Mouse (Mus musculus): ENCODE results near the gene Evc2. TPM values are rescaled to one million over a fixed set of nuclear protein-coding genes. Genes with fewer than 3 reads are reported as not detected.

The Evc2 gene
- total RNA-seq, 1 experiment, result 32.1 TPM

DNA sequence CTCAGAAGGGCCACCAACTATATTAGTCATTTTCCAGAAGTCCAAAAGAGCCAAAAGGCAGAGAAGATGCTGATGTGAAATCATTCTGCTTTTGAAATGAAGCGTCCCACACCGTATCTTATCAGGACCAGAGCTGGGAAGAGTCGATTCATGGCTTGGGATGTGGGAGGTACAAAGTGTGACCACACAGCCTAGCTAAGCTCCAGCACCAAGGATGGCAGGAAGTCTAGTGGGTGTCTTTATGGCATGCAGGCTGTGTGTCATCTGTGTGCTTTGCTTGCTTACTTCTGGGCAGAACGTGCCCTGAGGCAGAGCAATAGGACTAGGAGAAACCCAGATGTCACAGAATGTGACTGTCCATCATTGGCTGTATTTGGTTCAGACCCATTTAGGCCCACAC, 17.5 kb upstream of the Evc2 start:
- H3K4me1 ChIP-seq (ENCODE audit: control insufficient read depth in 2 of 2, insufficient read depth in 2 of 2, low read length in 2 of 2, poor library complexity in 1 of 2), result no peaks in the 10 kb centered on the region
- H3K9me3 ChIP-seq (ENCODE audit: control insufficient read depth, insufficient read depth, low read depth, low read length), result no peaks in the 10 kb centered on the region
- DNase-seq (ENCODE audit: low read depth, low spot score), result no peak
- no peak for TF ChIP-seq CHD2 (IDR thresholded peaks at IDR 0.05; ENCODE audit: low read depth, low read length)
- H3K9ac ChIP-seq (ENCODE audit: insufficient read depth, low read depth, low read length, poor library complexity, severe bottlenecking), result no peak overlapping the region
- in situ Hi-C loops (cut with MboI; ENCODE audit: low sequenced_read_pairs in 2 of 2, unreplicated experiment in 2 of 2), result no loop called here
- H3K36me3 ChIP-seq (ENCODE audit: control insufficient read depth, insufficient read depth, low read length, poor library complexity, severe bottlenecking), result peaks cover 9% of the 10 kb centered on the region; the same call in 1 of the 2 replicates
- no peak overlapping the region for H3K4me3 ChIP-seq (ENCODE audit: insufficient read depth in 1 of 2, low read depth in 1 of 2, low read length in 2 of 2, poor library complexity in 1 of 2, severe bottlenecking in 1 of 2)
- H3K27ac ChIP-seq (ENCODE audit: insufficient read depth, low read depth, low read length, poor library complexity, severe bottlenecking), result no peak overlapping the region

DNA sequence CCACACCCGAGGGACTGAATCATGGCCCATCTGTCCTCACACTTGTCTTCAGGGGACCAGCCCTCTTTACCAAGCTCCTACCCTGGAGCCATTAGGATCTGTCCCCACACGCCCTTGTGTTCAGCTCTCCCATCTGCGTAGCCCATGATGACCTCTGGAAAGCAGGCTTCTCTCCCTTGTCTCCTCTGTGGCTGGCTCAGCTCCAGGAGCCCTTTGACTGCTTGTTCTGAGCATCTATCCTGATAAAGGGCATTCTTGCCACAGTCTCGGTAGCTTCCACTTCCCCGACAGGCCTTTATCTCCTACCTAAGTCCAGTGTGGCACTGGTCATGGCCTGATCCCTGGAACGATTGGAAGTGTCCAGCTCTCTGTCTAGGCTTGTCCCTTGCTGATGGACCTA, 11.6 kb upstream of the Evc2 start:
- DNase-seq (ENCODE audit: low read depth, low spot score), result no peak
- H3K4me1 ChIP-seq (ENCODE audit: control insufficient read depth in 2 of 2, insufficient read depth in 2 of 2, low read length in 2 of 2, poor library complexity in 1 of 2), result peaks cover 0 to 5% of the 10 kb centered on the region in 2 experiments; a peak in 1 of 4 replicates
- H3K36me3 ChIP-seq (ENCODE audit: control insufficient read depth, insufficient read depth, low read length, poor library complexity, severe bottlenecking), result peaks cover 5% of the 10 kb centered on the region; the same call in 1 of the 2 replicates
- in situ Hi-C loops (cut with MboI; ENCODE audit: low sequenced_read_pairs in 2 of 2, unreplicated experiment in 2 of 2), result no loop called here
- no peak overlapping the region for H3K9ac ChIP-seq (ENCODE audit: insufficient read depth, low read depth, low read length, poor library complexity, severe bottlenecking)
- no peak overlapping the region for H3K27ac ChIP-seq (ENCODE audit: insufficient read depth, low read depth, low read length, poor library complexity, severe bottlenecking)
- no peak for TF ChIP-seq MAFK (IDR thresholded peaks at IDR 0.05; ENCODE audit: insufficient read depth, low read depth, low read length)
- no peak for TF ChIP-seq ZNF384 (IDR thresholded peaks at IDR 0.05; ENCODE audit: low read depth, low read length)
- no peak for TF ChIP-seq HCFC1 (IDR thresholded peaks at IDR 0.05; ENCODE audit: borderline replicate concordance, insufficient read depth, low read length)
- no peak for TF ChIP-seq CHD2 (IDR thresholded peaks at IDR 0.05; ENCODE audit: low read depth, low read length)
- no peak for TF ChIP-seq ZC3H11A (IDR thresholded peaks at IDR 0.05; ENCODE audit: borderline replicate concordance, low read depth, low read length)
- H3K4me3 ChIP-seq (ENCODE audit: insufficient read depth in 1 of 2, low read depth in 1 of 2, low read length in 2 of 2, poor library complexity in 1 of 2, severe bottlenecking in 1 of 2), result no peak overlapping the region
- H3K9me3 ChIP-seq (ENCODE audit: control insufficient read depth, insufficient read depth, low read depth, low read length), result no peaks in the 10 kb centered on the region

DNA sequence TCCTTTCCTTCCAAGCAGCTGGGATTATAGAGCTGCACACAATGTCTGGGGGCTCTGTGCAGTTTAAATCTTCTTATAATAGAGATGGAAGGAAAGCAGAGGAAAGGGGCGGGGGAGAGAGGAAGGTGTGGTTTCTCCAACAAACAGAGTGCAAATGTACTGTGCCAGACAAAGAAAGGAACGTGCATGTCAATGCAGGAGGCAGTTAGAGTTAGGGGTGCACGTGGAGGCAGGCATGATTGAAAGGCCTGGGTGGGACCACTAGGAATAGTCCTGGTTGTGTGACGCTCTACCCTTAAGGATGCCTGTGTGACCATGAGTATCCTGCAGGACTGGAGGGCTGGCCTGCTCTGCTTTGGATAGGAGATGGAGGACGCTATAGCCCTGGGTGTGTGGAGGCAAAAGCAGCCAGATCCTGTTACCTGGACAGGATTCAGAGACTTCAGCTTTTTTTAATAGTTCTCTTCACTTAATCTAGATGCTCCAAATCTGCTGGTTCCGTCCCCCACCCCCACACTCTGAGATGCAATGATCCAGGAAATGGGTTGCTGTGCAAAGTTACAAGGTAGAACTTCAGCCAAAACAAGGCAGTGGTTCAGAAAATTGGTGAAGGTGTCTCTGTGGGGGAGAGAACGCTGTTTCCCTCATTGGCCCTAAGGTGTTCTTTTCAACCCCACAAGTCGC, 7.7 kb upstream of the Evc2 start:
- no peaks in the 10 kb centered on the region for H3K9me3 ChIP-seq (ENCODE audit: control insufficient read depth, insufficient read depth, low read depth, low read length)
- H3K4me1 ChIP-seq (ENCODE audit: control insufficient read depth in 2 of 2, insufficient read depth in 2 of 2, low read length in 2 of 2, poor library complexity in 1 of 2), result peaks cover 0 to 5% of the 10 kb centered on the region in 2 experiments; a peak in 1 of 4 replicates
- H3K36me3 ChIP-seq (ENCODE audit: control insufficient read depth, insufficient read depth, low read length, poor library complexity, severe bottlenecking), result peaks cover 2% of the 10 kb centered on the region; the same call in 1 of the 2 replicates
- no peak overlapping the region for H3K4me3 ChIP-seq (ENCODE audit: insufficient read depth in 1 of 2, low read depth in 1 of 2, low read length in 2 of 2, poor library complexity in 1 of 2, severe bottlenecking in 1 of 2)
- H3K9ac ChIP-seq (ENCODE audit: insufficient read depth, low read depth, low read length, poor library complexity, severe bottlenecking), result no peak overlapping the region
- H3K27ac ChIP-seq (ENCODE audit: insufficient read depth, low read depth, low read length, poor library complexity, severe bottlenecking), result no peak overlapping the region
- in situ Hi-C loops (cut with MboI; ENCODE audit: low sequenced_read_pairs in 2 of 2, unreplicated experiment in 2 of 2), result no loop called here
- DNase-seq (ENCODE audit: low read depth, low spot score), result no peak
- TF ChIP-seq CHD2 (IDR thresholded peaks at IDR 0.05; ENCODE audit: low read depth, low read length), result no peak
- TF ChIP-seq ZNF384 (IDR thresholded peaks at IDR 0.05; ENCODE audit: low read depth, low read length), result no peak
- no peak for TF ChIP-seq ZC3H11A (IDR thresholded peaks at IDR 0.05; ENCODE audit: borderline replicate concordance, low read depth, low read length)
- no peak for TF ChIP-seq HCFC1 (IDR thresholded peaks at IDR 0.05; ENCODE audit: borderline replicate concordance, insufficient read depth, low read length)
- TF ChIP-seq MAFK (IDR thresholded peaks at IDR 0.05; ENCODE audit: insufficient read depth, low read depth, low read length), result no peak

DNA sequence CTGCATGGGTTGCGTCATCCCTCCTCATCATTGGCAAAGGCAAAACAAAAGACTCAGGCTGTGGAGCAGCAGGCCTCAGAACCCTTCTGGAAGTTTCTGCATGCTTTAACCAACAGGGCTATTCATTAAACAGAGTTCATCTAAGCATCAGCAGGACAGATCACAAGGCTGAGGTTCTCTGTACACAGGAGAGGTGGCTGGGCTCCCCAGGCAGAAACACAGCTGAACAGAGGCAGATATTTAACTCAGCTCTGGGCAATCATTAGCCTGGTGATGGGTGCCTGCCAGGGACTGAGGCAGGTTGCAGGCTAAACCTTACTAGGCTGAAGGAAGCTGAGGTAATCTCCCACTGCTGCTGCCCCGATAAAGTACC, 7.2 kb upstream of the Evc2 start:
- in situ Hi-C loops (cut with MboI; ENCODE audit: low sequenced_read_pairs in 2 of 2, unreplicated experiment in 2 of 2), result no loop called here

More for the DNA sequence above, 7.2 kb upstream of the Evc2 start:
- Histone ChIP-seq H3K9ac (ENCODE audit: insufficient read depth, low read depth, low read length, poor library complexity, severe bottlenecking) (no peak overlapping the region), H3K4me1 (ENCODE audit: control insufficient read depth in 2 of 2, insufficient read depth in 2 of 2, low read length in 2 of 2, poor library complexity in 1 of 2) (peaks cover 0 to 8% of the 10 kb centered on the region in 2 experiments; a peak in 1 of 4 replicates), H3K9me3 (ENCODE audit: control insufficient read depth, insufficient read depth, low read depth, low read length) (no peaks in the 10 kb centered on the region), H3K4me3 (ENCODE audit: insufficient read depth in 1 of 2, low read depth in 1 of 2, low read length in 2 of 2, poor library complexity in 1 of 2, severe bottlenecking in 1 of 2) (no peak overlapping the region), H3K36me3 (ENCODE audit: control insufficient read depth, insufficient read depth, low read length, poor library complexity, severe bottlenecking) (peaks cover 2% of the 10 kb centered on the region; the same call in 1 of the 2 replicates), H3K27ac (ENCODE audit: insufficient read depth, low read depth, low read length, poor library complexity, severe bottlenecking) (no peak overlapping the region)
- TF ChIP-seq CHD2 (IDR thresholded peaks at IDR 0.05; ENCODE audit: low read depth, low read length) (no peak), MAFK (IDR thresholded peaks at IDR 0.05; ENCODE audit: insufficient read depth, low read depth, low read length) (no peak), ZC3H11A (IDR thresholded peaks at IDR 0.05; ENCODE audit: borderline replicate concordance, low read depth, low read length) (no peak), HCFC1 (IDR thresholded peaks at IDR 0.05; ENCODE audit: borderline replicate concordance, insufficient read depth, low read length) (no peak), ZNF384 (IDR thresholded peaks at IDR 0.05; ENCODE audit: low read depth, low read length) (no peak)
- DNase-seq (ENCODE audit: low read depth, low spot score), result no peak

All from ES-E14 (cell line).